Mouse (Mus musculus) urinary bladder, postnatal 14 days (tissue): ENCODE results near the gene Tgfbr2.

Experiments used
- DNase-seq: peaks from one replicate; pipeline ENCODE4 v3.0.0; 2021; ENCODE audit warnings: low spot score

The Tgfbr2 gene

GRCm38 (mm10) chr9:116156501-116156900 is 18.7 kb downstream of the Tgfbr2 start:
- DNase-seq, result no peak

- peak; percentile 41 for DNase-seq
Measured at GRCm38 (mm10) chr9:116152878-116153277, 22.3 kb downstream of the Tgfbr2 start.

- no peak for DNase-seq
Measured at GRCm38 (mm10) chr9:116150725-116151396, 24.3 kb downstream of the Tgfbr2 start.

- no peak for DNase-seq
Measured at GRCm38 (mm10) chr9:116148809-116149208, 26.4 kb downstream of the Tgfbr2 start.

- no peak for DNase-seq
Measured at GRCm38 (mm10) chr9:116146235-116146634, 28.9 kb downstream of the Tgfbr2 start.

- DNase-seq, result no peak
Measured at GRCm38 (mm10) chr9:116145231-116145641, 29.9 kb downstream of the Tgfbr2 start.

- no peak for DNase-seq
Measured at GRCm38 (mm10) chr9:116140422-116140821, 34.7 kb downstream of the Tgfbr2 start.

- DNase-seq, result no peak
Measured at GRCm38 (mm10) chr9:116139549-116139948, 35.6 kb downstream of the Tgfbr2 start.

GRCm38 (mm10) chr9:116138595-116139134 is 36.5 kb downstream of the Tgfbr2 start:
- no peak for DNase-seq

GRCm38 (mm10) chr9:116137645-116138044 is 37.5 kb downstream of the Tgfbr2 start:
- DNase-seq, result no peak

GRCm38 (mm10) chr9:116136811-116137210 is 38.3 kb downstream of the Tgfbr2 start:
- DNase-seq, result no peak

GRCm38 (mm10) chr9:116136146-116136545 is 39.0 kb downstream of the Tgfbr2 start:
- DNase-seq, result no peak

GRCm38 (mm10) chr9:116134488-116134887 is 40.7 kb downstream of the Tgfbr2 start:
- no peak for DNase-seq

GRCm38 (mm10) chr9:116133312-116133980 is 41.7 kb downstream of the Tgfbr2 start:
- no peak for DNase-seq

- DNase-seq, result no peak
Measured at GRCm38 (mm10) chr9:116128886-116129285, 46.3 kb downstream of the Tgfbr2 start.

- DNase-seq, result no peak
Measured at GRCm38 (mm10) chr9:116128311-116128710, 46.8 kb downstream of the Tgfbr2 start.

GRCm38 (mm10) chr9:116126494-116126893 is 48.7 kb downstream of the Tgfbr2 start:
- no peak for DNase-seq

GRCm38 (mm10) chr9:116122969-116123589 is 52.1 kb downstream of the Tgfbr2 start:
- DNase-seq, result no peak

GRCm38 (mm10) chr9:116122544-116122943 is 52.6 kb downstream of the Tgfbr2 start:
- no peak for DNase-seq

- no peak for DNase-seq
Measured at GRCm38 (mm10) chr9:116121472-116121871, 53.7 kb downstream of the Tgfbr2 start.

GRCm38 (mm10) chr9:116119990-116120389 is 55.2 kb downstream of the Tgfbr2 start:
- DNase-seq, result no peak

GRCm38 (mm10) chr9:116118332-116118872 is 56.8 kb downstream of the Tgfbr2 start:
- no peak for DNase-seq

GRCm38 (mm10) chr9:116115875-116116274 is 59.3 kb downstream of the Tgfbr2 start:
- no peak for DNase-seq
